Mouse (Mus musculus) C2C12 (cell line): ENCODE data around the gene Ppip5k2.

Experiments used
- CEBPB ChIP-seq: IDR thresholded peaks from one replicate; pipeline ENCODE4 v1.6.1; 2011; ENCODE audit warnings: low read depth, mild to moderate bottlenecking, control low read depth, moderate library complexity
- CTCF ChIP-seq: IDR thresholded peaks from one replicate; pipeline ENCODE4 v1.5.1; 2011; ENCODE audit not compliant: control insufficient read depth, insufficient read depth, insufficient read length
- FOSL1 ChIP-seq: IDR thresholded peaks from one replicate; pipeline ENCODE4 v1.8.0; 2011; ENCODE audit warnings: mild to moderate bottlenecking, low read length; ENCODE audit not compliant: poor library complexity, insufficient read depth, severe bottlenecking
- MAX ChIP-seq: IDR thresholded peaks from one replicate; pipeline ENCODE4 v1.6.1; 2011; ENCODE audit warnings: mild to moderate bottlenecking, control low read depth
- MYOD1 ChIP-seq: IDR thresholded peaks from one replicate; pipeline ENCODE4 v1.6.1; 2011; ENCODE audit warnings: low read depth; ENCODE audit not compliant: control insufficient read depth, insufficient read length
- MYOG ChIP-seq: IDR thresholded peaks from one replicate; pipeline ENCODE4 v1.6.1; 2011; ENCODE audit not compliant: control insufficient read depth, insufficient read length; ENCODE audit errors: extremely low read depth
- USF1 ChIP-seq: IDR thresholded peaks from one replicate; pipeline ENCODE4 v1.6.1; 2011; ENCODE audit warnings: low read depth, mild to moderate bottlenecking, control low read depth, moderate library complexity

- TF ChIP-seq CTCF (no peak), CEBPB (no peak), MYOG (no peak), USF1 (no peak), MYOD1 (no peak), FOSL1 (no peak), MAX (no peak)
Observed at GRCm38 (mm10) chr1:97788490-97788889, 18.3 kb upstream of the Ppip5k2 start.
